Mouse (Mus musculus) limb, embryonic 11.5 days (tissue): ENCODE measurements around the gene Nms. TPM values are rescaled to one million over a fixed set of nuclear protein-coding genes. Genes with fewer than 3 reads are reported as not detected.

ENCODE experiments used
- ATAC-seq: fragments of 200-750 bp; cut with Nextera tagmentation; 2 replicates; pipeline ENCODE4 v1.8.0; 2017; ENCODE audit warnings: low read depth; ENCODE audit not compliant: insufficient number of reproducible peaks, low FRiP score, low TSS enrichment
- DNase-seq: peaks from one replicate; pipeline ENCODE4 v3.0.0-alpha.2; 2015; ENCODE audit warnings: low spot score
- H3K27ac ChIP-seq: fragments of 300-500 bp; sonication (generic); replicated peaks from 2 replicates; pipeline ENCODE4 v1.5.1; 2014; ENCODE audit warnings: low read depth, mild to moderate bottlenecking, low read length
- H3K27me3 ChIP-seq: fragments of 300-500 bp; sonication (generic); 2 replicates; pipeline ENCODE4 v1.6.1; 2014; ENCODE audit warnings: mild to moderate bottlenecking, low read length, mixed read lengths; ENCODE audit not compliant: control insufficient read depth, insufficient read depth
- H3K36me3 ChIP-seq: fragments of 300-500 bp; sonication (generic); 2 replicates; pipeline ENCODE4 v1.6.1; 2014; ENCODE audit warnings: mild to moderate bottlenecking, low read length, moderate library complexity, mixed read lengths; ENCODE audit not compliant: control insufficient read depth, insufficient read depth
- H3K4me1 ChIP-seq: fragments of 300-500 bp; sonication (generic); 2 replicates; pipeline ENCODE4 v1.6.1; 2014; ENCODE audit warnings: low read length, mixed read lengths; ENCODE audit not compliant: control insufficient read depth, insufficient read depth
- H3K4me2 ChIP-seq: fragments of 300-500 bp; sonication (generic); 2 replicates; pipeline ENCODE4 v1.6.1; 2014; ENCODE audit warnings: low read depth, mild to moderate bottlenecking, moderate library complexity; ENCODE audit not compliant: severe bottlenecking
- H3K4me3 ChIP-seq: fragments of 300-500 bp; sonication (generic); 2 replicates; pipeline ENCODE4 v1.5.1; 2014; ENCODE audit warnings: low read depth, low read length
- H3K9ac ChIP-seq: fragments of 300-500 bp; sonication (generic); 2 replicates; pipeline ENCODE4 v1.6.1; 2014; ENCODE audit warnings: mild to moderate bottlenecking, low read length
- H3K9me3 ChIP-seq: fragments of 300-500 bp; sonication (generic); 2 replicates; pipeline ENCODE4 v1.6.1; 2016; ENCODE audit warnings: low read length; ENCODE audit not compliant: control insufficient read depth
- WGBS: fragments of 180-500 bp; shearing (Covaris S2); extraction: QIAGEN DNeasy Blood & Tissue Kit; methylation state at CpG from one replicate; pipeline ENCODE4 v1.1.7; 2014; 5-methylcytosine and 5-hydroxymethylcytosine counted together
- polyA plus RNA-seq: library from polyadenylated mRNA; unstranded; fragments of >200 nt; fragmentation: Nextera tagmentation; extraction: Ambion mirVana; gene quantifications from 2 replicates; pipeline ENCODE4 v1.2.1, GENCODE M21; 2014

Gene Nms
- polyA plus RNA-seq, 1 experiment from 2014 or later, result not detected

- no peak for DNase-seq
- Histone ChIP-seq H3K4me1 (peaks cover 7% of the 10 kb centered on the region), H3K36me3 (no peaks in the 10 kb centered on the region), H3K9ac (no peak overlapping the region), H3K4me3 (no peak overlapping the region), H3K27me3 (no peaks in the 10 kb centered on the region), H3K27ac (no peak overlapping the region), H3K4me2 (no peak overlapping the region), H3K9me3 (no peaks in the 10 kb centered on the region)
- WGBS, result 37% methylated on average over 2 of the region's 2 CpGs
- no peak for ATAC-seq
Measured at GRCm38 (mm10) chr1:38983870-38984269, 44.9 kb downstream of the Nms start.

GRCm38 (mm10) chr1:38985308-38985707 is 46.4 kb downstream of the Nms start, which contains the start of gene Pdcl3:
Gene Pdcl3, plus strand, starts transcription at chr1:38985608.
- Histone ChIP-seq H3K27me3 (no peaks in the 10 kb centered on the region), H3K4me1 (peaks cover 7% of the 10 kb centered on the region), H3K9ac (no peak within 1 kb of the TSS), H3K4me3 (no peak within 1 kb of the TSS), H3K27ac (no peak within 1 kb of the TSS), H3K4me2 (no peak within 1 kb of the TSS), H3K36me3 (no peaks in the 10 kb centered on the region), H3K9me3 (no peaks in the 10 kb centered on the region)
- ATAC-seq (no peak), DNase-seq (no peak)
- WGBS, result 86% methylated on average over 3 of the region's 3 CpGs

GRCm38 (mm10) chr1:38987080-38987864 is 48.3 kb downstream of the Nms start:
- no peaks in the 10 kb centered on the region for H3K9me3 ChIP-seq
- peaks cover 7% of the 10 kb centered on the region for H3K4me1 ChIP-seq
- DNase-seq (peak; percentile 98), ATAC-seq (peak; percentile 99)
- peak overlapping the region; percentile 56; the same call in 1 of the 2 replicates for H3K27ac ChIP-seq
- H3K9ac ChIP-seq, result peak overlapping the region; percentile 79
- H3K4me3 ChIP-seq, result peak overlapping the region; percentile 85
- H3K27me3 ChIP-seq, result no peaks in the 10 kb centered on the region
- no peaks in the 10 kb centered on the region for H3K36me3 ChIP-seq
- H3K4me2 ChIP-seq, result peak overlapping the region; percentile 76
- WGBS, result 5% methylated on average over 38 of the region's 38 CpGs

- H3K4me2 ChIP-seq, result peak overlapping the region; percentile 76
- peak overlapping the region; percentile 56; the same call in 1 of the 2 replicates for H3K27ac ChIP-seq
- peaks cover 7% of the 10 kb centered on the region for H3K4me1 ChIP-seq
- H3K4me3 ChIP-seq, result peak overlapping the region; percentile 85
- peak; percentile 78 for ATAC-seq
- H3K9ac ChIP-seq, result peak overlapping the region; percentile 79
- WGBS, result under 1% methylated on average over 25 of the region's 25 CpGs
- no peaks in the 10 kb centered on the region for H3K36me3 ChIP-seq
- no peaks in the 10 kb centered on the region for H3K9me3 ChIP-seq
- no peak for DNase-seq
- H3K27me3 ChIP-seq, result no peaks in the 10 kb centered on the region
Measured at GRCm38 (mm10) chr1:38987865-38988211, 48.9 kb downstream of the Nms start.

DNA sequence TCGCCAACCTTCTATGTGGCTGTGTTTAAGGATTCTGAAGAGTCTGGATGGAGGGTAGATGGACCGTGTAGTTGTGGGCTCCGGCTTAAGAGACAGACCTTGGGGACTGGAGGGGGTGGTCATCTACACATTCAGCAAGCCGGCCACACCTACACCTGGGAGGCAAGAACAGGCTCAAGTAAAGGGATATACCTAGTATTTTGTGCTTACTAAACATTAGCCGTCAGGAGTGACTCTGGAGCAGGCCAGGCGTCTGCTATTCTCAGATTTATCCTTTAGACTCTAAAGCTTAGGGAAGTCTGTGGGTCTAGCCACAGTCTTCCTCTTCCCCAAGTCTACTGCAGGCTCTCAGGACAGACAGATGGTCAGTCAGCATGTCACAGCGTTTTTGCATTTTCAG is 49.4 kb downstream of the Nms start:
- no peak for DNase-seq
- WGBS, result 39% methylated on average over 7 of the region's 7 CpGs
- no peak overlapping the region for H3K27ac ChIP-seq

GRCm38 (mm10) chr1:38992365-38992764 is 53.4 kb downstream of the Nms start:
- no peak overlapping the region for H3K4me2 ChIP-seq
- H3K4me1 ChIP-seq, result peaks cover 4% of the 10 kb centered on the region
- ATAC-seq (no peak), DNase-seq (no peak)
- WGBS, result 93% methylated on average over 3 of the region's 3 CpGs
- H3K36me3 ChIP-seq, result peaks cover 7% of the 10 kb centered on the region; the same call in 1 of the 2 replicates
- H3K9me3 ChIP-seq, result no peaks in the 10 kb centered on the region
- H3K4me3 ChIP-seq, result no peak overlapping the region
- no peak overlapping the region for H3K9ac ChIP-seq
- H3K27me3 ChIP-seq, result no peaks in the 10 kb centered on the region
- no peak overlapping the region for H3K27ac ChIP-seq

More for the DNA sequence above, 49.4 kb downstream of the Nms start:
- ATAC-seq, result no peak
- no peaks in the 10 kb centered on the region for H3K36me3 ChIP-seq
- H3K4me2 ChIP-seq, result peak overlapping the region; percentile 76
- no peaks in the 10 kb centered on the region for H3K9me3 ChIP-seq
- peaks cover 7% of the 10 kb centered on the region for H3K4me1 ChIP-seq
- H3K27me3 ChIP-seq, result no peaks in the 10 kb centered on the region
- peak overlapping the region; percentile 79 for H3K9ac ChIP-seq
- peak overlapping the region; percentile 85 for H3K4me3 ChIP-seq

Other genes starting within 250 kb of the Nms start
- gene Lonrf2, start 102.4 kb upstream of the Nms start, polyA plus RNA-seq, result 0.95 and 1.3 TPM in 2 replicates
- gene Chst10, start 41.0 kb upstream of the Nms start, polyA plus RNA-seq, result 10.8 and 13.9 TPM in 2 replicates
- gene Pdcl3, start 46.5 kb downstream of the Nms start, polyA plus RNA-seq, result 148 and 149 TPM in 2 replicates